Mouse (Mus musculus) neural tube, embryonic 15.5 days (tissue): ENCODE measurements around the gene Suco. TPM values are rescaled to one million over a fixed set of nuclear protein-coding genes. Genes with fewer than 3 reads are reported as not detected.

ENCODE experiments used
- ATAC-seq: fragments of 200-750 bp; cut with Nextera tagmentation; 2 replicates; pipeline ENCODE4 v1.8.0; 2017; ENCODE audit warnings: mild to moderate bottlenecking, moderate TSS enrichment, moderate library complexity; ENCODE audit not compliant: low FRiP score
- H3K27ac ChIP-seq: fragments of 300-500 bp; sonication (generic); replicated peaks from 2 replicates; pipeline ENCODE4 v1.5.1; 2015; ENCODE audit warnings: mild to moderate bottlenecking, inconsistent platforms
- H3K27me3 ChIP-seq: fragments of 300-500 bp; sonication (generic); replicated peaks from 2 replicates; pipeline ENCODE4 v1.6.1; 2015; ENCODE audit warnings: inconsistent platforms
- H3K36me3 ChIP-seq: fragments of 300-500 bp; sonication (generic); 2 replicates; pipeline ENCODE4 v1.6.1; 2015; ENCODE audit warnings: inconsistent platforms
- H3K4me1 ChIP-seq: fragments of 300-500 bp; sonication (generic); 2 replicates; pipeline ENCODE4 v1.6.1; 2015; ENCODE audit warnings: inconsistent platforms
- H3K4me2 ChIP-seq: fragments of 300-500 bp; sonication (generic); 2 replicates; pipeline ENCODE4 v1.6.1; 2015; ENCODE audit warnings: inconsistent platforms, mild to moderate bottlenecking, moderate library complexity
- H3K4me3 ChIP-seq: fragments of 300-500 bp; sonication (generic); replicated peaks from 2 replicates; pipeline ENCODE4 v1.5.1; 2015; ENCODE audit warnings: mild to moderate bottlenecking, inconsistent platforms
- H3K9ac ChIP-seq: fragments of 300-500 bp; sonication (generic); replicated peaks from 2 replicates; pipeline ENCODE4 v1.6.1; 2015; ENCODE audit warnings: mild to moderate bottlenecking, inconsistent platforms
- H3K9me3 ChIP-seq: fragments of 300-500 bp; sonication (generic); replicated peaks from 2 replicates; pipeline ENCODE4 v1.6.1; 2016; ENCODE audit warnings: inconsistent platforms
- WGBS: fragments of 180-500 bp; shearing (Covaris S2); methylation state at CpG from one replicate; pipeline ENCODE4 v1.1.7; 2015; ENCODE audit warnings: mixed read lengths; 5-methylcytosine and 5-hydroxymethylcytosine counted together
- polyA plus RNA-seq: library from polyadenylated mRNA; unstranded; fragments of >200 nt; fragmentation: Nextera tagmentation; extraction: Ambion mirVana; gene quantifications from 2 replicates; pipeline ENCODE4 v1.2.1, GENCODE M21; 2015

The Suco gene
- polyA plus RNA-seq, 1 experiment from 2014 or later = 22.2 TPM

- H3K27ac ChIP-seq = no peak overlapping the region
- no peak for ATAC-seq
Observed at GRCm38 (mm10) chr1:161801321-161801720, 75.2 kb downstream of the Suco start.

GRCm38 (mm10) chr1:161800256-161800655, 76.2 kb downstream of the Suco start:
- ATAC-seq = no peak
- Histone ChIP-seq H3K9me3 (no peaks in the 10 kb centered on the region), H3K9ac (no peak overlapping the region), H3K4me1 (no peaks in the 10 kb centered on the region), H3K27me3 (no peaks in the 10 kb centered on the region), H3K36me3 (no peaks in the 10 kb centered on the region), H3K4me2 (no peak overlapping the region), H3K27ac (no peak overlapping the region), H3K4me3 (no peak overlapping the region)

More at GRCm38 (mm10) chr1:161801321-161801720, 75.2 kb downstream of the Suco start:
- Histone ChIP-seq H3K9ac (no peak overlapping the region), H3K4me2 (no peak overlapping the region), H3K36me3 (no peaks in the 10 kb centered on the region), H3K4me1 (no peaks in the 10 kb centered on the region), H3K27me3 (no peaks in the 10 kb centered on the region), H3K4me3 (no peak overlapping the region), H3K9me3 (no peaks in the 10 kb centered on the region)
- WGBS = 83% methylated on average over 2 of the region's 2 CpGs

- H3K27ac ChIP-seq = no peak overlapping the region
- H3K4me3 ChIP-seq = no peak overlapping the region
- no peaks in the 10 kb centered on the region for H3K27me3 ChIP-seq
- H3K4me1 ChIP-seq = no peaks in the 10 kb centered on the region
- no peak overlapping the region for H3K9ac ChIP-seq
- H3K4me2 ChIP-seq = no peak overlapping the region
- ATAC-seq = no peak
- no peaks in the 10 kb centered on the region for H3K36me3 ChIP-seq
- H3K9me3 ChIP-seq = no peaks in the 10 kb centered on the region
Observed at GRCm38 (mm10) chr1:161799791-161800190, 76.7 kb downstream of the Suco start.

GRCm38 (mm10) chr1:161798866-161799265, 77.6 kb downstream of the Suco start:
- no peak overlapping the region for H3K4me2 ChIP-seq
- H3K36me3 ChIP-seq = no peaks in the 10 kb centered on the region
- H3K27me3 ChIP-seq = no peaks in the 10 kb centered on the region
- H3K27ac ChIP-seq = no peak overlapping the region
- no peaks in the 10 kb centered on the region for H3K9me3 ChIP-seq
- H3K4me3 ChIP-seq = no peak overlapping the region
- H3K4me1 ChIP-seq = no peaks in the 10 kb centered on the region
- no peak overlapping the region for H3K9ac ChIP-seq
- no peak for ATAC-seq
- WGBS = 92% methylated on average over 3 of the region's 3 CpGs

- H3K27me3 ChIP-seq = no peaks in the 10 kb centered on the region
- no peaks in the 10 kb centered on the region for H3K9me3 ChIP-seq
- H3K27ac ChIP-seq = no peak overlapping the region
- WGBS = 86% methylated on average over 10 of the region's 10 CpGs
- no peak for ATAC-seq
- H3K4me3 ChIP-seq = no peak overlapping the region
- no peak overlapping the region for H3K4me2 ChIP-seq
- no peaks in the 10 kb centered on the region for H3K36me3 ChIP-seq
- H3K9ac ChIP-seq = no peak overlapping the region
- H3K4me1 ChIP-seq = no peaks in the 10 kb centered on the region
Observed at GRCm38 (mm10) chr1:161794447-161795211, 81.9 kb downstream of the Suco start.

- H3K36me3 ChIP-seq = no peaks in the 10 kb centered on the region
- H3K27ac ChIP-seq = no peak overlapping the region
- H3K27me3 ChIP-seq = no peaks in the 10 kb centered on the region
- no peaks in the 10 kb centered on the region for H3K4me1 ChIP-seq
- no peaks in the 10 kb centered on the region for H3K9me3 ChIP-seq
- ATAC-seq = no peak
- 85% methylated on average over 3 of the region's 3 CpGs for WGBS
- H3K4me3 ChIP-seq = no peak overlapping the region
- H3K4me2 ChIP-seq = no peak overlapping the region
- H3K9ac ChIP-seq = no peak overlapping the region
Observed at GRCm38 (mm10) chr1:161793321-161793720, 83.2 kb downstream of the Suco start.

- Histone ChIP-seq H3K36me3 (no peaks in the 10 kb centered on the region), H3K9me3 (no peaks in the 10 kb centered on the region), H3K9ac (no peak overlapping the region), H3K27me3 (no peaks in the 10 kb centered on the region), H3K27ac (no peak overlapping the region), H3K4me2 (no peak overlapping the region), H3K4me3 (no peak overlapping the region), H3K4me1 (no peaks in the 10 kb centered on the region)
- ATAC-seq = no peak
- 94% methylated on average over 4 of the region's 4 CpGs for WGBS
Observed at GRCm38 (mm10) chr1:161792687-161792969, 83.9 kb downstream of the Suco start.

GRCm38 (mm10) chr1:161791854-161792686, 84.4 kb downstream of the Suco start:
- no peaks in the 10 kb centered on the region for H3K4me1 ChIP-seq
- no peak overlapping the region for H3K4me2 ChIP-seq
- no peak overlapping the region for H3K4me3 ChIP-seq
- no peaks in the 10 kb centered on the region for H3K9me3 ChIP-seq
- H3K27me3 ChIP-seq = no peaks in the 10 kb centered on the region
- ATAC-seq = no peak
- WGBS = 90% methylated on average over 8 of the region's 8 CpGs
- H3K36me3 ChIP-seq = no peaks in the 10 kb centered on the region
- H3K27ac ChIP-seq = no peak overlapping the region
- no peak overlapping the region for H3K9ac ChIP-seq

- no peak for ATAC-seq
- no peak within 1 kb of the TSS for H3K4me2 ChIP-seq
- WGBS = 88% methylated on average over 9 of the region's 9 CpGs
Observed at GRCm38 (mm10) chr1:161788339-161788738, 88.1 kb downstream of the Suco start, which contains the start of gene Fasl. Gene Fasl (minus strand): TSS chr1:161788495.

GRCm38 (mm10) chr1:161782725-161783124, 93.8 kb downstream of the Suco start:
- Histone ChIP-seq H3K4me1 (no peaks in the 10 kb centered on the region), H3K27me3 (no peaks in the 10 kb centered on the region), H3K36me3 (no peaks in the 10 kb centered on the region), H3K4me3 (no peak overlapping the region), H3K4me2 (no peak overlapping the region), H3K27ac (no peak overlapping the region), H3K9me3 (no peaks in the 10 kb centered on the region), H3K9ac (no peak overlapping the region)
- no peak for ATAC-seq
- WGBS = 83% methylated on average over 2 of the region's 2 CpGs

More at GRCm38 (mm10) chr1:161788339-161788738, 88.1 kb downstream of the Suco start, which contains the start of gene Fasl:
- Histone ChIP-seq H3K4me1 (no peaks in the 10 kb centered on the region), H3K9me3 (no peaks in the 10 kb centered on the region), H3K9ac (no peak within 1 kb of the TSS), H3K36me3 (no peaks in the 10 kb centered on the region), H3K27ac (no peak within 1 kb of the TSS), H3K27me3 (no peaks in the 10 kb centered on the region), H3K4me3 (no peak within 1 kb of the TSS)

- no peak for ATAC-seq
- H3K27ac ChIP-seq = no peak overlapping the region
- H3K9me3 ChIP-seq = no peaks in the 10 kb centered on the region
- H3K4me1 ChIP-seq = no peaks in the 10 kb centered on the region
- H3K4me3 ChIP-seq = no peak overlapping the region
- no peaks in the 10 kb centered on the region for H3K27me3 ChIP-seq
- no peaks in the 10 kb centered on the region for H3K36me3 ChIP-seq
- no peak overlapping the region for H3K9ac ChIP-seq
- H3K4me2 ChIP-seq = no peak overlapping the region
- 92% methylated on average over 5 of the region's 5 CpGs for WGBS
Observed at GRCm38 (mm10) chr1:161781594-161781993, 94.9 kb downstream of the Suco start.

- no peak overlapping the region for H3K4me3 ChIP-seq
- no peak for ATAC-seq
Observed at GRCm38 (mm10) chr1:161779057-161779456, 97.4 kb downstream of the Suco start.

More at GRCm38 (mm10) chr1:161779057-161779456, 97.4 kb downstream of the Suco start:
- Histone ChIP-seq H3K4me2 (no peak overlapping the region), H3K36me3 (no peaks in the 10 kb centered on the region), H3K9me3 (no peaks in the 10 kb centered on the region), H3K4me1 (no peaks in the 10 kb centered on the region), H3K27me3 (no peaks in the 10 kb centered on the region), H3K27ac (no peak overlapping the region), H3K9ac (no peak overlapping the region)
